Mouse (Mus musculus): ENCODE measurements around the gene Fam171a1.
"Not testable (repeated sequence)": the region's sequence is repeated elsewhere in the genome, so short reads cannot be mapped to it uniquely, and the experiment has no call there.

Gene Fam171a1

GRCm38 (mm10) chr2:3171774-3172173, 57.8 kb downstream of the Fam171a1 start:
- no peak for DNase-seq (ENCODE audit: low spot score)

DNA sequence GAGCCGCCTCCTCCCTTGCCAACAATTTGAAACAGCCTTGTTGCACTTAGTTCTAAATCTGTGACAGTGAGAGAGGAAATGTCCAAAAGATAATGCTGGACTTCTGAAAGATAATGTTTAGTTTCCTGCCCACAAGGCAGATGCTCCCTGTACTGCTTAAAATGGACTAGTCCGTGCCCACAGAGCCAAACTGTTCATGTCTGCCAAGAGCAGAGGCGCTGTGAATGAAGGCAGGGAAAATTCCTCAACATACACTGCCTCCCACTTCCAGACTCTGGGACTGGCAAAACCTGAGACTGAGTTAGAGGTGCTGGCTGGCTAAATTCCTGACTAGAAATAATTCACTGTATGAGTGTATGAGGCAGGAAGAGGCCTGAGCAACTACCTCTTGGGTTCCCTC, 58.6 kb downstream of the Fam171a1 start:
- DNase-seq (ENCODE audit: low spot score), result no peak

GRCm38 (mm10) chr2:3174890-3175289, 60.9 kb downstream of the Fam171a1 start:
- DNase-seq (ENCODE audit: low spot score), result no peak

DNA sequence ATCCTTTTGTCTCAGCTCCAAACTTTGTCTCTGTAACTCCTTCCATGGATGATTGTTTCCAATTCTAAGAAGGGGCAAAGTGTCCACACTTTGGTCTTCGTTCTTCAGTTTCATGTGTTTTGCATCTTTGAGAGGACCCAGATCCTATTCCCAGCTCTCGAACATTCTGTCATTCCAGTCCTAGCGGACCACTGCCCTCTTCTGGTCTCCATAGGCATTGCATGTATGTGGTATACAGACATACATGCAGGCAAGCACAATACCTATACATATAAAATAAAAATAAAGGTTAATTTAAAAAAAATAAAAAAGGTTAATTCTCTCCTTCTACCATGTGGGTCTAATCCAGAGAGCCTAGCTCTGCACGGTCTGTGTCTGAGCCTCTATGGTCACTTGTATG, 62.0 kb downstream of the Fam171a1 start:
- not testable (repeated sequence) for DNase-seq (ENCODE audit: low spot score)

DNA sequence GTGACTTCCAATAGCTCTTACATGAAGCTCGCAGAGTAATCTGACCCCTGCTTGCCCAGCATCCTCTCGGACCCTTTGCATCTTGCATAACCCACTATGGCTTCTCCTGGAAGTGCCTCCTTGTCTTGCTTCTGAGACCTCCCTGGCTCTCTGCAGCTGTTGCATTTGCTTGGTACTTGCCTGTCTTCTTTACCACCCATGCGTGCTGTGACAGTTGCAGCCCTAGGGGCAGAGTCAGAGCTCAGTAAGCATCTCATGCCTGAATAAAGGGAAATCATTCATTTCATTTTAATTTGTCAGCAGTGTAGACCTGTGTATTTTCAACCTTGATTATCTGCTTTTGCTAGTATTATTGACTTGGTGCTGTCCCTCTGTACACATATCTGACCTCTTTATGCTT, 62.7 kb downstream of the Fam171a1 start:
- no peak for DNase-seq (ENCODE audit: low spot score)

- no peak for DNase-seq (ENCODE audit: low spot score)
These were observed 66.5 kb downstream of the Fam171a1 start for GRCm38 (mm10) chr2:3180550-3180949.

DNA sequence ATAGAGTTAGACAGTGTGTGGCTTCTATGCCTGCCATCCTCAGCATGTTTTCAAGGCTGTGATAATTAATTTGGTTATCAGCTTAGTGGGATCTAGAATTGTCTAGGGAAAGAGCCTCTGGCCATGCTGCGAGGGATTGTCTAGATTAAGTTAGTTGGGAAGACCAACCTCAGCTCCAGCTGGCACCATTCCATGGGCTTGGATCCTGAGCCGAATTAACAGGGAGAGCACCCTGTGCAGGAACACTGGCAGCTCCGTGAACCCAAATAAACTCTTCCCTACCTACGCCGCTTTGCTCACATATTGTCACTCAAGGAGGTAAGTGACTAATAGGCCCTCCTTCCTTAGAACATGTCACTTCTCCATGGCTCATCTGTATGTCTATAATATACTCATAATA, 69.6 kb downstream of the Fam171a1 start:
- no peak for DNase-seq (ENCODE audit: low spot score)

GRCm38 (mm10) chr2:3185335-3185734, 71.3 kb downstream of the Fam171a1 start:
- peak; percentile 49 for DNase-seq (ENCODE audit: low spot score)

DNA sequence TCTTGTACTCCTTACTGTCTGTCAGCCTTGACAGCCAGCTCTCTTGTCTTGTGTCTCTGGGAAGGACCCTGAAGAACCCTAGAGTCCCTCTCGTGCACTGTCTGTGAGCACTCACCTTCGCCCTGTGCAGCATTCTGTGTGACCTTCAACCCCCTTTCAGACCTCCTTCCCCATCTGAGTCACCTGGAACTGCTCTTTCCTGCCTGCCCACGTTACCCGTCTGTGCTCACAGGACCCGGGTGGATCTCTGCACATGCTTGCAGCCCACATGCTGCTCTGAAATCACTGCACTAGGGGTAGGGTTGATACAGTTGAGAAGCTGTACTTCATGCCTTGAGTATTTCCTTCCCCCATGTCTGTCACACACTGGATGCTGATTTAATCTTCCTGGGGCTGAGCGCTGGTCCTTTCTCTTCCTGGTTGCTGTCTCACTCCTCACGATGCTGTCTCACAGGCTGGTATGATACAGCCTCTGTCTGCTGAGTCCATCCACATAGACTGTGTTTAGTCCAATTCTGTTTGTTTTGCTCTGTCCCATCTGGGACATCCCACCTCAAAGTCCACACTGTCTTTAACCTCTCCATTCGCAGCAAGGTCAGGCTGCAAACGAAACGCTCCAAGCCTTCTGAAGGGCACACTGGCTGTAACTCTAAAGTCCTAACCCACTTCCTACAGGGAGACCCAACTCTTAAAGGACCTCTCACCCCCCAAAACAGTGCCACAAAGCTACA, 74.9 kb downstream of the Fam171a1 start:
- no peak for DNase-seq (ENCODE audit: low spot score)

GRCm38 (mm10) chr2:3191149-3191548, 77.1 kb downstream of the Fam171a1 start:
- DNase-seq (ENCODE audit: low spot score), result no peak

DNA sequence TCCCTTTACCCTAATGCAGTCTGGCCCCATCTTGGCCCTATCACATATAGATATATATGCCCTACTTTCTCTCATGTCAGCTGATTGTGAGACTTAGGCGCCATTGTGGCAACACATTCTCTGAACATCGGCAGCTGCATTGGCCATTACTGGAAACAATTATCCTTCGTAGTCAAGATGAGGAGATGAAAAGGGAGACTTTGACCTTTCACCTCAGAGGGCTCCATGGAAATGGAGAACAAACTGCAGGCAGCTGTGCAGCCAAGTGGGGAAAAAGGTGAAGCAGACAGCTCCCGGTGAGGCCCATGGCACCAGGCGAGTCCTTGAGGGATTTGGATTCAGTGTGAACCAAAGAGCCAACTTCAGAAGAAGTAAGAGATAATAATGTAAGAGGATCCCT, 81.5 kb downstream of the Fam171a1 start:
- peak; percentile 56 for DNase-seq (ENCODE audit: low spot score)

- no peak for DNase-seq (ENCODE audit: low spot score)
These were observed 86.4 kb downstream of the Fam171a1 start for GRCm38 (mm10) chr2:3200422-3200821.

DNA sequence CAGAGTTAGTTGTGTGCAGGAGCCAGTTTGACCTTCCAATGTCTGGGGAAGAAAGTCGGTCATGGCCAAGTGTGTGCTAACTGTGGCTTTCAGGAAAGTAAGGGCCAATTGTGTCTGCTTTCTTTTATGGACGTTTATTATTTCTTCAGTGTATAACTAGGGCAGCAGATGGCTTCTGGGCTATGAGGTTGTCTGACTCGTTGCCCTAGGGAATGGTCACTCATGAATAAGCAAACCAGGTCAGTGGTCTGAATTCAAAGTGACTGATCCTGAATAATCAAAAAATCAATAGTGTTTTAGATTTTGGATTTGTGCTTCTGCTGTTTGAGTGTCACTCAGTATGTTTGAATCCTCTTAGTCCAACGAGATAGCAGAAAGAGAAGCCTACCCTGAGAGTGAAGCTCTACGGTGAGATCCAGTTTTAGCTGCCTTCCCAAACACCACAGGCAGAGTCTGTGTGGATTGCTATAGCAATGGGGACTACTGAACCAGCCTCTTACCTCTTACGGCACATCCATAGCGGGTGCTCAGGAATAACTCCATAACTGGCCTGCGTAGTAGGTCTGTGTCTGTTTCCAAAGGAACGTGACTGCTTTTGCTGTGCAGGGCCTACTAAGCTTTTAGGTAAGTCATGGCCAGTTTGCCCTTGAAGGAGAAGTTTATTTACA, 93.1 kb downstream of the Fam171a1 start:
- no peak for DNase-seq (ENCODE audit: low spot score)

- no peak for DNase-seq (ENCODE audit: low spot score)
These were observed 101.5 kb downstream of the Fam171a1 start for GRCm38 (mm10) chr2:3215480-3215879.

- DNase-seq (ENCODE audit: low spot score), result no peak
These were observed 102.6 kb downstream of the Fam171a1 start for GRCm38 (mm10) chr2:3216617-3217016.

DNA sequence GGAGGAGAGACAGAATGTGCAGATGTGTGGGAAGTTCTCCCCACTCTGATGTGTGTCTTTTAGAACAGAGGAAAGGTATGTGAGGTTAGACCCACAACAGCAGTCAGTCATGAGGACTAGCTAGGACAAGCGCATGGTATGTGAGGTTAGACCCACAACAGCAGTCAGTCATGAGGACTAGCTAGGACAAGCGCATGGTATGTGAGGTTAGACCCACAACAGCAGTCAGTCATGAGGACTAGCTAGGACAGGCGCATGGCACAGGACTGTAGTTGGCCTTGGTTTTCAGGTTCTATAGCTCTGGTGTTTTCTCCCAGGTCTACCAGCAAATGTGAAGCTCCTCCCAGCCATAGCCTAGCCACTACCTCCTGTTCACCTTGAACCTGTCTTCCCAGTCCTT, 103.6 kb downstream of the Fam171a1 start:
- DNase-seq (ENCODE audit: low spot score), result not testable (repeated sequence)

GRCm38 (mm10) chr2:3218225-3218624, 104.2 kb downstream of the Fam171a1 start:
- DNase-seq (ENCODE audit: low spot score), result no peak

DNA sequence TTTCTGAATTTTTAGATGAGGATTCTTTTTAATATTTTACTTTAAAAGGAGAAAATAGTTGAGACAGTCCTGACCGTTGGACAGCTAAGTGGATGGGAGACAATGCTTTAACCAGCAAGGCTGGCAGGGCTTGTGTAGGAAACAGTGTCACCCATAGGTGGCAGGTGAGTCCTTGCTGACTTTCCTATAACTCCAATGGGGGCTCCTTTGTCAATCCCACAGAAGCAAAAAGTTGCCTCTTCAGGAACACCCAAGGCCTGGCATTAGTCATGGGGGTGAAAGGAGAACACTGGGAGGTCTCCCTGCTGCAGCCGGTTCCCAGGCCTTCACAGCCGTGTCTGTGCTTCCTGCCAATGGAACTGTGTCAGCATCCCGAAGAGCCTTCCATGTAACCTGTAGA, 114.5 kb downstream of the Fam171a1 start:
- no peak for DNase-seq (ENCODE audit: low spot score)

DNA sequence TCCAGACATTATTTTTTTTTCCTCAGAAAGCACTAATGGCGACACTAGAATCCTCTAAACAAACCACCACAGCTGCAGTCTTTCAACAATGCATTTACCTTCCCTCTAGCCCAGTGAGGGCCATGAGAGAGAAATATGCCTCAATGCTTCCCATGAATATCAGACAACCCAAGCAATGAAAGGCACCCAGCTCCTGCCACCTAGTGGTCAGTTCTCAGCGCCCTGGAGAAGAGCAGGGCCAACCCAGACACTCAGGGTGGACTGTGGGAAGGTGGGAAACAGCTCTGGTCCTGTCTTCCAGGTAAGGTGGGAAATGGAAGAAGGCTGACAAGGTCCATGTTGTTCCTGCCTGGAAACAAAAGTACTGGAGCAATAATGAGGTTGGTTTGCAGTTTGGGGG, 115.0 kb downstream of the Fam171a1 start:
- peak; percentile 61 for DNase-seq (ENCODE audit: low spot score)

DNA sequence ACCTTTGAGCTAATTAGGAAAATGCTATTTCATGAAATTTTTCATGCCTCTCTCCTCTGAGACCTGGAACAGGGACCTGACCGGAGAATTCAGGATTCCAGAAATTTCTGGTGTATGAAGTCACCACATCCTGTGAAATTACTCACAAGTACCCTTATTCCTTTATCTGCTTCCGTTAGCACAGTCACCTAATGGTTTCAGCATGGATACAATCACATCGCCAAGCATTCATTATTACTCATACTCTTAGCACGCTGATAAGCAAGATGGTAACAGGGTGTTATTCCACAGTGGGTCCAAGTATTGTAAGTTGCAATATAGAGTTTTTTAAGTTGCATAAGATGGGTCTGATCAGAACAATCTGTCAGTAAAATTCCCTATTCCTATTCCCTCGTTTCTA, 125.2 kb downstream of the Fam171a1 start:
- DNase-seq (ENCODE audit: low spot score), result no peak

GRCm38 (mm10) chr2:3244251-3244650, 130.2 kb downstream of the Fam171a1 start:
- no peak for DNase-seq (ENCODE audit: low spot score)

GRCm38 (mm10) chr2:3251309-3251708, 137.3 kb downstream of the Fam171a1 start:
- DNase-seq (ENCODE audit: low spot score), result no peak

DNA sequence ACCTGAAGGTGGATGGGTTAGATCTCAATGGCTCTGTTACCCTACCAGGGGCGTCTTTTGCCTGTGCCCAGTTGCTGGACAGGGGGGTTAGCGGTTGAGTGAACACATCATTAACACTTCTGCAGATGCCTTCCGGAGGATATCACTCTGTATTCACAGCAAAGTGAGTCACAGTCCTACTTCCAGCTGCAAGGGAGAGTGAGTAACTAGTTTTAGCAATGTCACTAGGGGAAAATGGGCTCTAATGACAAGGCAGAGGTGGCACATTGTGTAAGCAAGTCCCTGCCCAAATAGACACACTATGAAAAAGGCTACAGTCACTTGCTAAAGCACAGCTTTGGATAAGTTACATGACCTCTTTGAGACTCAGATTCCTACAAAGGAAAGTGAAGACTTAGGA, 152.4 kb downstream of the Fam171a1 start:
- no peak for DNase-seq (ENCODE audit: low spot score)

- no peak for DNase-seq (ENCODE audit: low spot score)
These were observed 153.9 kb downstream of the Fam171a1 start for GRCm38 (mm10) chr2:3267879-3268278.

Measured in embryo, embryonic 10 days (tissue).